Mouse (Mus musculus) myocyte (in vitro differentiated cells): ENCODE measurements at regions not wholly inside any gene's neighbourhood (a gene's known extent, or its start where the extent isn't known, plus 50 kb on each side); places are given as distances from the start of the nearest gene placed in this dataset.

ENCODE experiments used
- CEBPB ChIP-seq: IDR thresholded peaks from 2 replicates; pipeline ENCODE4 v1.6.1; 2011; ENCODE audit warnings: mild to moderate bottlenecking, moderate library complexity; ENCODE audit not compliant: poor library complexity, insufficient read depth, severe bottlenecking
- MAX ChIP-seq: IDR thresholded peaks from one replicate; pipeline ENCODE4 v1.6.1; 2011; ENCODE audit warnings: low read depth, mild to moderate bottlenecking, control low read depth
- MYOD1 ChIP-seq, 3 experiments: IDR thresholded peaks; one replicate each; pipeline ENCODE4 v1.6.1; 2011; ENCODE audit warnings: control low read depth in 2 of 3, low read depth in 2 of 3, mild to moderate bottlenecking in 2 of 3, moderate library complexity in 1 of 3; ENCODE audit not compliant: insufficient read length in 2 of 3, control insufficient read depth in 1 of 3
- MYOG ChIP-seq, 3 experiments: IDR thresholded peaks; one replicate each; pipeline ENCODE4 v1.6.1; 2011; ENCODE audit warnings: control low read depth in 2 of 3, low read depth in 2 of 3, mild to moderate bottlenecking in 2 of 3; ENCODE audit not compliant: insufficient read length in 2 of 3, control insufficient read depth in 1 of 3, insufficient read depth in 1 of 3
- POLR2A ChIP-seq: IDR thresholded peaks from one replicate; pipeline ENCODE4 v1.6.1; 2011; ENCODE audit warnings: low read depth, mild to moderate bottlenecking, control low read depth, moderate library complexity; ENCODE audit not compliant: insufficient read length
- POLR2AphosphoS2 ChIP-seq: IDR thresholded peaks from one replicate; pipeline ENCODE4 v1.6.1; 2011; ENCODE audit warnings: low read depth, control low read depth; ENCODE audit not compliant: insufficient read length
- REST ChIP-seq: IDR thresholded peaks from one replicate; pipeline ENCODE4 v1.6.1; 2011; ENCODE audit warnings: mild to moderate bottlenecking, control low read depth, moderate library complexity; ENCODE audit not compliant: insufficient read depth, insufficient read length
- SRF ChIP-seq: IDR thresholded peaks from one replicate; pipeline ENCODE4 v1.6.1; 2011; ENCODE audit warnings: low read depth; ENCODE audit not compliant: control insufficient read depth, insufficient read length
- TCF12 ChIP-seq: IDR thresholded peaks from one replicate; pipeline ENCODE4 v1.6.1; 2011; ENCODE audit warnings: mild to moderate bottlenecking, control low read depth; ENCODE audit not compliant: poor library complexity, insufficient read depth, severe bottlenecking
- USF1 ChIP-seq: IDR thresholded peaks from one replicate; pipeline ENCODE4 v1.6.1; 2011; ENCODE audit warnings: low read depth, mild to moderate bottlenecking, control low read depth, moderate library complexity

- TF ChIP-seq REST (no peak), MAX (no peak), TCF12 (no peak), POLR2A (no peak), CEBPB (no peak), POLR2AphosphoS2 (no peak), USF1 (no peak), MYOG (IDR thresholded peaks at IDR 0.05; ENCODE audit: control insufficient read depth in 1 of 3, insufficient read depth in 1 of 3, insufficient read length in 2 of 3, low read depth in 2 of 3) (no peak), SRF (no peak), MYOD1 (IDR thresholded peaks at IDR 0.05; ENCODE audit: control insufficient read depth in 1 of 3, insufficient read length in 2 of 3, low read depth in 2 of 3) (no peak)
Measured at GRCm38 (mm10) chr4:29525769-29526658, 713.1 kb downstream of the Epha7 start.
